Mouse (Mus musculus): Measurements from ENCODE around the gene Rnf215.
"Not testable (repeated sequence)": the region's sequence is repeated elsewhere in the genome, so short reads cannot be mapped to it uniquely, and the experiment has no call there.

DNA sequence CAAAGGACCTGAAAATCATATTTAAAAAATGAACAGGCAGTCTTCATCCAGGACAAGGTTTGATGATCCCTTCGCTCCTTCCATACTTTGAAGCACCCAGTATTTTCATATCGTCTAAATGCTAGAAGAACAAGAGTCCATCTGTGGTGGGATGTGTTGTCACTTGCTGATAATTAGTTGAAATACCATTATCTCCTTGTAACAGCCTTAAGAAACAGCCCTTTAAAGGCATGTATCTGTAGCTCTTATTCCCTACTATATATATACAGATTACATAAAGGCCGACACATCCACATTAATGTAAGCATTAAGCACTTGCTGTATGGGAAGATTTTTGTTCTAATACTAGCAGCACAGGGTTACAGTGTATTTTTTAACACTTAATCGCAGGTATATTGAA, 6.5 kb upstream of the Rnf215 start:
- not testable (repeated sequence) for TF ChIP-seq CTCF (IDR thresholded peaks at IDR 0.05; ENCODE audit: low read depth, low read length); POLR2A (IDR thresholded peaks at IDR 0.05; ENCODE audit: insufficient read depth, low read length)

Data from ES-Bruce4 (cell line).